Mouse (Mus musculus) brain, adult 2 months (tissue): Measurements from ENCODE around the gene Tkt.
"Not testable (repeated sequence)": the region's sequence is repeated elsewhere in the genome, so short reads cannot be mapped to it uniquely, and the experiment has no call there.

ENCODE experiments used
- DNase-seq: peaks from one replicate; pipeline ENCODE4 v3.0.0; 2011; ENCODE audit warnings: low read depth, low spot score

Tkt gene

DNA sequence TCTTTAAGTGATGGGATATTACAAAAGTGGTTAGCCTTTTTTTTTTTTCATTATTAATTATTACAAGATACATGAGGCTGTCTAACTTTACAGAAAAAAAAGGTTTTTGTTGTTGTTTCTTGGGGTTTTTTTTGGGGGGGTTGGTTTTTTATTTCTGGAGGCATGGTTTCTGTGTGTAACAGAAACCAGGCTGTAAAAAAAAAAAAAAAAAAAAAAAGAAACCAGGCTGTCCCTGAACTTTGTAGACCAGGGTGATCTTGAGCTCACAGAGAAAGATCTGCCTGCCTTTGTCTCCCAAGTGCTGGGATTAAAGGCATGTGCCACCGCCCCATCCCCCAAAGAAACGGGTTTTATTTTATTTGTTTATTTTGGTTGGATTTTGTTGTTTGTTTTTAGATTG is 3.8 kb downstream of the Tkt start:
- no peak for DNase-seq

DNA sequence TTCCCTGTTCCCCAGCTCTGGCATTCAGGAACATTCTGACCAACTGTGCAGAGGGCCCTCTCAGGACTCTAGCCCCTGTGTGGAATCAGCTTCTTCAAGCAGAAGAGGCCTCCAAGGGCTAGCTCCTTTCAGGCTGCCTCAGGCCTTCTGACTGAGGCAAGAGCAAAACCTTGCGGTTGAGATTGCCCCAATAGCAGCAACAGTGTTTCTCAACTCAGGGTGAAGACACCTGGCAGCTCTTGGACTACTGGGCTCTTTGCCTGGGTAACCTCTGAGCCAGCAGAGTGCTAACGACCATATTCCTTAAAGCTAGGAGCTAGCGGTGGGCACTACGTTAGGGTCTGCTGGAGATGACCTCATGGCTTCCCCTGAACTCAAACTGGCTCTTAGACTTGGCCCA is 5.0 kb downstream of the Tkt start:
- DNase-seq, result no peak

DNA sequence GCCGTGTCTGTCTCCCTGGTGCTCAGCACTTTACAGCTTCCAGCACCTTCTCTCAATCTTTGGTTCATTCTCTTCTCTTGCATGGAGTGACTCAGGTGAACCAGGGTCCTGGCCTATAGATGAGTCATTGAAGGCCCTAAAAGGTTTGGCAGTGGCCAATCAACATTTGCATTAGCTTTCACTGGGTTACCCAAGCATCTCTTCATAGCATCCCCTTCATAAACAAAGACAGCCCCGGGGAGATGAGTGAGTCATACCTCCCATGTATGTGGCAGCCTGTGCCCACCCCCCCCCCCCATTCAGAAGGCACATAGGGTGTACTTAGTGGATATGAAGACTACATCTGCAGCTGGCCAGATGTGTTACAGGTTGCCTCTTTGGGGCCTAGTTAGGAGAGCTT is 8.5 kb downstream of the Tkt start:
- no peak for DNase-seq

DNA sequence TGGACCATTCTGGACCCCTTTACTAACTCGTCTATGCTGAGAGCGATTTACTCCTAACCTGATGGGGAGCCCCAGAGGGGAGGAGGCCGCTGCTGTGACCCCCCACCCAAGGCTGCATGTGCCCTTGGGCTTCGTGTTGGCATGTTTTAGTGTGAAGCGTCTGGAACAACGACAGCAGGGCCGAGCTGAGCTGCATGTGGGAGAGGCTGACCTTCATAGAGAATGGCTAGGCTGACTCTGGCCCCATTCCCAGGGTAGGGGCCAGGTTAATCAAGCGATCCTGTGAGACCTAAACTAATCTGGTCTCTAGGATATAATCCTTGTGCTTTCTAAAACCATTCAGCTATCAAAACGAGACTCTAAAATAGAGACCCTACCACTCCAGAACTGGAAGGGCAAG is 9.6 kb downstream of the Tkt start:
- no peak for DNase-seq

DNA sequence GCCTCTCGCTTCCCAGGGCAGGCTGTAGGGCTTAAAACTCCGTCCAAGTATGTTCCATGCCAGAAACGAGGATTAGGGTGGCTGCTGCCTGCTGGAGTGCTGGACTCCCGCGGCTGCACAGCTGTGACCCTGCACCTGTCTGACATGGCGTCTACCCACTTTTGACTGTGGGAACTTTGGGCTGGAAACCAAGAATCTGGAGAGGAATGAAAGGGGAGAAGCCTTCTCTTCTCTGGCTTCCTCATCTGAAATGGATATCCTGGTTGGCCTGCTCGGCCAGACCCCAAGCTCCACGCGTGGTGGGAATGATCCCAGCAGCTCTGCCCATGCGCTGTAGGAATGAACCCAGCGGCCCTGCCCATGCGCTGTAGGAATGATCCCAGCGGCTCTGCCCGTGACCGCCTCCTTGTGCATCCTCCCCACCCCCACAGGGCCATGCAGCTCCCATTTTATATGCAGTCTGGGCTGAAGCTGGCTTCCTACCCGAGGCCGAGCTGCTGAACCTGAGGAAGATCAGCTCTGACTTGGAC is 11.2 kb downstream of the Tkt start:
- DNase-seq, result peak; percentile 70

DNA sequence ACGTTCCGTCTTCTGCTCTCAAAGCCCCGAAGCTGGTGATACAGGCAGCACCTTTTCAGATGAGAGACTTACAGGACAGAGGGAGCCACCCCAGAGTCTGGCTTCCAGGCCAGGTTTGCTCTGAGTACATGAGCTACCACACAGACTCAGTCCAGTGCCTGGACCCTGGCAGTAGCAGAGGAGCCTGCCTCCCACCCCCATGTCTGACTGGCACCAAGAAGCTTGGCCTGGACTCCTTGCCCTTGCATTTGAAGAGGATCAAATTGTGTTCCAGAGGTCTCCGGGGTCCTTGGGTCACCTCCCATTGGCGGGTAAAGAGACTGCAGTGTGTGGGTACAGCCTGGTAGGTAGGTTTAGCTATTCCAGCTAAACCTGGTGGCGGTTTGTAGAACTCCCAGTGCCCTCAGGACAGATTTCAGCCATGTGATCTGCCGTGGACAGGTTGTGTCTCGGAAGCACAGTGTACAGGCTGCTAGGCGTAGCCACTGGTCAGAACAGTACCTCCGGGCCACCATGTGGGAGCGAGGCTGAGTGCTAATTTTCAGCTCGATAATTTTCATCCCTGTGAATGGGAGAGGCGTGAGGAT is 12.7 kb downstream of the Tkt start:
- DNase-seq, result no peak

DNA sequence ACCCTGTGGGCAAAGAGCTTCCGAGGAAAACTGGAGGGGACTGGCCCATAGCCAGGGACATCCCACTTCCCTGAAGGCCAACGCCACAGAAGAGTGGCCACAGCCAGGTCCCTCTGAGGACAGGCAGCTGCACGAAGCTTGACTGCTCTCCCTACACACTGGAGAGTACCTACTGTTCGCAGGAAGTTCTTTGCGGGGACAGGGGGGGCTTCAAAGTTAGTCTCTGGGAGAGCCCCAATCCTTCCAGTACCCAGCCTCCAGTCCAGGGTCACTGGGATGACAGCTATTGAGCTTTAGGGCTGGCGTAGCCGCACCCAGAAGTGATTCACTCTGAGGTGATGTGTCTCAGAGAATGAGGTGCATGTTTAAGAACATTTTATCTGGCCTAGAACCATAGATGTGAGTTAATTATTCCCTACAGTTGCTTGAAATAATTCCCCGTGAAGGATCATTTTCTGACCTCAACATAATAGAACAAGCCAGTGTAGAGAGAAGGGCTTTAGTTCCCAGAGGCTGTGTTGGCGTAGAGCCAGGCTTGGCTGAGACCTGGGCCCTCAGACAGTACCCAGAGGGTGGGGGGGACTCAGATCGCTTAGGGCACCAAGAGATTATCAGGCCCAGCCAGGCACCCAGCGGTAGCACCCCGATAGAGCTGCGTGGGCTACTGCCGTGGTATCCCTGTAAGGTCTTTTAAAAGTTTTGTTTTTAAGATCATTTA is 13.5 kb downstream of the Tkt start:
- DNase-seq, result peak; percentile 40

DNA sequence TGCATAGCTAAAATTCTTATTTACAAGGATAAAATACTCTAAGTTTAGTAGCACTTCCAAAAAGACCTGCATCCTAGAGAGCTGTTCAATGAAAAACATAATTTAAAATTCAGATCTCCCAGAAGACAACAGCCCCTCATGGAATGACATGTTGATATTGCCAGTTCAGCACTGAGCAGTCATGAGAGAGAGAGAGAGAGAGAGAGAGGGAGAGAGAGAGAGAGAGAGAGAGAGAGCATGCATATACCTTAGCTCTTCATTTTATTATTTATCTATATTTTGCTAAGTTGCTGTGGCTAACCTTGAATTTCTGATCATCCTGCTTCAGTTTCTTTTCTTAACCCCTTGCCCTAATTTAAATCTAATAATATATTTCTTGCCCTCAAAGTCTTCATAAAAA is 14.2 kb downstream of the Tkt start:
- no peak for DNase-seq

DNA sequence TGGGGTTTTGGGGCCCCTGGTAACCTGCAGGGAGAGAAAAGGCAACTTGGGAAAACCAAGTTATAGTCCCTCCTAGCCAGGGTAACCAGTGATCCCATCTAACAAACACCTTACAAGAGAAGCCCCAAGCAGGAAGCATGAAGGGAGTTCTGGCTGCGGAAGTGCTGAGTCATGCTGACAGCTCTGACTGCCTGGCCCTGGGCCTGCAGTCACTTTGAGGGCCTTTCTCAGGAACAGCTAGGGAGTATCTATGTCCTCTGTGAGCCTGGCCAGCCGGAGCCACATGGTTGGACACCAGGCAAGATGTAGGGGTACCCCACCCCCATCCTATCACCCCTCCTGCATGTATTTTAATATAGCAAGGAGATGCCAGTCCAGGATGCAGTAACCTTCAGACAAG is 16.3 kb downstream of the Tkt start:
- peak; percentile 83 for DNase-seq

DNA sequence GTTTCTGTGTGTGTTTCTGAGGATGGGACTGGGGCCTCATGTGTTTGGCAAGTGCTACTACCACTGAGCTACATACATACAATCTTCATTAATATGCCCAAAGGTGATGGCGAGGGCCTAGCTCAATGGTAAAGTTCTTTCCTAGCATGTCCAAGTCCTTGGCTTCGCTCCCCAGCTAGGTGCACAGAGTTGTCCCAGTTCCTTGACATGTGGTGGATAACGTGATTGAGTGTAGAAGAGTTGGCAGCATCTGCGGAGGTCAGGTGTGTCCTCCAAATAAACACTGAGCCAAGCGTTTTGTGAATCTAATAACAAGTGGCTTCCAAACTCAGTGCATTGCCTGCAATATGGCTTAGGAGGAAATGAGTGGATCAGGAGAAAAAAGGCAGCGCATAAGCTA is 18.2 kb downstream of the Tkt start:
- peak; percentile 37 for DNase-seq

DNA sequence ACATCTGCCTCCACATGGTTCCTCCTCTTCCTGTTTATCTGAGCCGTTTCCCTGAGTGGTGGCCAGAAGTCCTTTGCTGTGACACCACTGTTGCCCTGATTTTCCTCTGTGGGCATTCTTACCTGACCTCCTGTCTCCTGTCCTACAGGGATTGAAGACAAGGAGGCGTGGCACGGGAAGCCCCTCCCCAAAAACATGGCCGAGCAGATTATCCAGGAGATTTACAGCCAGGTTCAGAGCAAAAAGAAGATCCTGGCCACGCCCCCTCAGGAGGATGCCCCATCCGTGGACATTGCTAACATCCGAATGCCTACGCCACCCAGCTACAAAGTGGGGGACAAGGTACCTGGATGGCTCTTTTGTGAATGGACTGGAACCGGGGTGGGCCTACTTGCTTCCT is 19.9 kb downstream of the Tkt start:
- DNase-seq, result no peak

DNA sequence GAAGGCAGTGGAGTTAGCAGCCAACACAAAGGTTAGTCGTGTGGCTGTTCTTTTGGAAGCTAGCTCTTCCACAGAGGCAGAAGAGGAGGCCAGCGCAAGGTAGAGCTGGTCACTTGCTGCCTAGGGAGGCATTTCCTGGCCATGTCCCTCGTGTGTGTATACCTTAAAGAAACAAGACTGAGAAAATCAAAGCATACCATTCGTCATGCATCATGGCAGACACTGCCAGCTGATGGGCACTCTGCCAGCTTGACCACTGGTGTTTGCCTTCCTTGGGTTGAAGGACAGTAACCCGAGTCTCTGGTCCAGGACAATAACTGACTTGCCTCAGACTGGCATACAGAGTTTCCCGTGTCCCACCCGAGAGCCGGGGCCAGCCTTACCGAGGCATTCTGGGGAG is 22.1 kb downstream of the Tkt start:
- no peak for DNase-seq

DNA sequence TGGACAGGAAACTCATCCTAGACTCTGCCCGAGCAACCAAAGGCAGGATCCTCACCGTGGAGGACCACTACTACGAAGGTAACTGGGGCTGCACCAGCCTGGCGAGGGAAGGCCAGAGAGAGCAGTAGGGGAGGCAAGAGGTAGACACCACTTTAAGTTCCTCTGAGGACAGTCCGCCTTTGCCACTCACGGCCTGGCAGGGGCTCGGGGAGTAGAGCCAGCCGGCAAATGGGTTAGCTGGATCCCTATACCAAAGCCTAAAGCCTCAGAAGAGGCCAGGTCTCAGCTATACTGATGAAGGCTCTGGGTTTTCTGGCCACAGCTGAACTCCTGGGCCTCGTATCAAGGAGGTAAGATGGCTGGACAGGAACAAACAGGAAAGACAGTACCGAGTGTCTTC is 24.1 kb downstream of the Tkt start:
- DNase-seq, result no peak

DNA sequence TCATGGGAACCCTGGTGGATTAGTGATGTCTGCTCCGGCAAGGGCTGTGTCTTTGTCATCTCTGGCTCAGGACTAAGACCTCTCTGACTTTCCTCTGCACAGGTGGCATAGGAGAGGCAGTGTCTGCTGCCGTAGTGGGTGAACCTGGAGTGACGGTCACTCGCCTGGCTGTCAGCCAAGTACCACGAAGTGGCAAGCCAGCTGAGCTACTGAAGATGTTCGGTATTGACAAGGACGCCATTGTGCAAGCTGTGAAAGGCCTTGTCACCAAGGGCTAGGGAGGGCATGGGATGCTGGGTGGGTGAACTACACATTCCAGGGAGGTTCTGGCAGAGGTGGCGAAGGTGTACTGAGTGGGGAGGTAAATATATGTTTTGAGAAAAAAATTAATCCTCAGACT is 25.1 kb downstream of the Tkt start:
- no peak for DNase-seq

DNA sequence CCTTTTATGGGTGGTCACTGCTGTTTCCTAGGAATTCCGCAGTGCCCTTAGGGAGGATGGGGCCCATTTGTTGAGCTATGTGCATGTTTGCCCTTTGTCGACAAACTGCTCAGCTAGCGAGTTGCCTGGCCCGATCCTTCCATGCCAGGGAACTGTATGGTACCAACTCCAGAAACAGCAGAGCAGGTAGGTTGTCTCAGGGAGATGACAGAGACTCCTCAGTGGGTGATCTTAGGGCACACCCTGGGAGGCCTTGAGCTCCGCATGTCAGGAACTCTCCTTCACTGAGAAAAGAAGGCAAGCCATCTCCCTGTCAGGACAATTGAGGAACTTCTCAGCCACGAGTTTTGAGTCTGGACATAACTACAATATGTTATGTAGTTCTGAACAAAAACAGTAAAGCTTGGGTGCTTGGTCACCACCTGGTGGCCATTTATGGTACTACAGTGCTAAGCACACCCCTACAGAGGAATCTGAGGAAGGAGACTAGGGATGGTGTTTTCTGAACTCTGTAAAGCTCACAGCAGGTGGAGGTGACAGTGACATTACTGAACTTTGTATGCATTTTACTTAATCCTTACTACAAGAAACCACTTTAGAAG is 25.9 kb downstream of the Tkt start:
- DNase-seq, result peak; percentile 87

DNA sequence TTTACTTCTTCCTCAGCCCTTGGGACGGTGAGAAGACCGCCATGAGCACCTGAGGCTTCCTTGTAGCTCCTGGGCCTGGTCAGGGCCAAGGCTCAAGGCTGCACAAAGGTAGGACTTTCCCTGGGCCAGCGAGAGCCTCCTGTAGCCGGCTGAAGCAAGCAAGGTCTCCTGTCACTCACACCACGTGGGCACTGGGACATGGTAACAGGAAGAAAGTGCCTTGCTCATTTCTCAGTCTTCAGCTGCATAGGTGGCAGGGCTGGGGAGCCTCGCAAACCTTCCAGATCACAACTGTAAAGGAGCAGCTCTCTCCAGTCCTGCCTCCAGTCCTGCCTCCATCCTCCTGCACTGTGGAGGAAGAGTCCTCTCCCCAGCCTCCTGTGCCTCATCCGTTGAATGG is 27.6 kb downstream of the Tkt start:
- DNase-seq, result no peak

DNA sequence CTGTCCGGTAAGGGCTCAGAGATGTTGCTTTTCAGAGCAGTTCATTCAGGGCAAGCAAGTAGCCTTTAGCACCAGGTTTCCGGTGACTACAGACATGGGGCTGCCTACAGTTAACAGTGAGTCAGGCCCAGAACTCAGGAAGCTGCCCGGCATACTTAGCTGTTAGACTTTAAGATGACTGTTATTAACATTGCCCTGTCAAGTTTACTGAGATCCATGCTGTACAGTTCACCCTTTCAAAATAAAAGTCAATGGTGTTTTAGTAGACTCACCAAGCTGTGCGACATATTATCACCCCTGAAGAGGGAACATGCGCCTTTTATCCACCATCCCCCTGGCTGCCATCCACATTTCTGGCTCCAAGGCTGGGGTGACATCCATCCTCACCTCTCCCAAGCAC is 28.1 kb downstream of the Tkt start:
- no peak for DNase-seq

DNA sequence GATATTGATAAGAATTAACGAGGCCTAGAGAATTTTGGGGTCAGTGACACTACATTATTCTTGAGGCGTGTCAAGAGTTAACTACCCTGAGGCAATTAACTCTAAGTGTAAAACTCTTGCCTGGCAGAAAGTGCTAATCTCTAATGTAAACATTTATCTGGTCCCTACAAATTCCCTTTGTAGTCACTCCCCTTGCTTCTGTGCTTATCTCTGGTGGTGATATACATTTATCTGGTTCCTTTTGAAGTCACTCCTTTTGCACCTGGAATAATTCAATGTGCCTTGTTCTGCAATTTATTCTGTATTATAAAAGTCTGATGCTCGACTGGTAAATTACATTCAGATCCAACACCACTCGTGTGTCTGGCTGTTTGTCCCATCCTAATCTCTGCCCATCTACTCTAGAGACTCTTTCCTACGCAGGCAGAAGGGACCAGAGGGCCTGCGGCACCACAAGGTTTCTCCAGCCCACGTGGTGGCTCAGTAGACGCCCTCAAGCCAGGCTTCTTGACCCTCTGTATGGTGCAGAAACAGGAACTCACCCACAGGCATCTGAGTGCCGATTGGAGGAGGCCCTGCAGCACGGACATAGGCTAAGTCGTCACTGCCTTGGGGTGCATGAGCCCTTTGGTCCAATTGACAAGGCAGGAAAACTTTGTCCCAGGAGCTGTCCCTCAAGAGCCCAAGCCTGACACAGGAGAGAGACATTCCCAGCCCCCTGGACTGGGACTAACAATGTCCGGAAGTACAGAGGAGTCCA is 29.3 kb downstream of the Tkt start:
- DNase-seq, result not testable (repeated sequence)

DNA sequence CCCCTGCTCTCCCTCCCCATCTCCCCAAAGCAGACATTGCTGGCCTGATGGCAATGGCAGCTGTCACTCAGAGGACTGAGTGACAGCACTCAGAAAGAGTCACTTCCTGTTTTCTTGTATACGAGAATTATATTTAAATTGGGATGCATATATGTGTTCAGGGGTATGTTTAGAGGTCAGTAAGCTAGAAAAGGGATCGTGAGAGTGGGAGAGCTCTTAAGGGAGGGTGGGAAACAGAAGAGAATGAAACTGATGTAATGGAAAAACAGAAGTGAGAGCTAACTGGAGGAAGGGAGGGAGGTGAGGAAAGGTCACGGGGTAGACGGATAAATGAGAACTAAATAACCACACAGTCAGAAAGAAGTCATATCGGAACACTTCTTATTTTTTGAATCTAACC is 31.0 kb downstream of the Tkt start:
- no peak for DNase-seq

DNA sequence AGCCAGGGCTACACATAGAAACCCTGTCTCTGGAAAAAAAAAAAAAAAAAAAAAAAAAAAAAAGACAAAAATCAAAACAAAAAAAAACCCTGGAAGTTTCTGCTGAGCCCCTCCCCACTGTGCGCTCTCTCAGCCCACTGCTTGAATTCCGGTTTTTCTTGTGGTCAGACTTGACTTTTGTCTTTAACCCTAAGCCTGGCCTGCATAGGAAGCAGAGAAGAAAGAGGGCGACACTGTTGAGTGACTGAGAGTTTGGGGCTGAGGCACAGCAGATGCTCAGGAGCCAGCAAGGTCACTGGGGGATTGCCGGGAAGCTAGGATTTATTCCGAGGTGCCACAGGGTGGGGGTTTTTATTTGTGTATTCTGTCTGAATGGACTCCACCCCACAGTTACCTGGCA is 31.7 kb downstream of the Tkt start:
- no peak for DNase-seq

DNA sequence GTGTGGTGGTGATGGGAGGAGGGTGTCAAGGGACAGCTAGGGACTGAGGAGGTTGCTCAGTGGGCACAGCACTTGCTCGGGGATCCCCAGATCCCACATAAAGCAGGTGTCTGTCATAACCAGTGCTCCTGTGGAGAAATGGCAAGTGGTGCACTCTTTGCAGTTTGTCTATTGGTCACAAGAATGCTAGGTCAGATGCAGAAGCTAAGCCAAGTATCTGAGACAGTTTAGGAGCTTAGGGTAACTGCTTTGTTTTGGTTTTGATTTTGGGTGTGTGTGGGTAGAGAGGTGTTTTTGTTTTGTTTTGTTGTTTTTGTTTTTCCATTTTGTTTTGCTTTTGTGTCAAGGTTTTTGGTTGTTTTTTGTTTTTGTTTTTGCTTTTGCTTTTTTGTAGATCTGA is 33.1 kb downstream of the Tkt start:
- DNase-seq, result no peak

DNA sequence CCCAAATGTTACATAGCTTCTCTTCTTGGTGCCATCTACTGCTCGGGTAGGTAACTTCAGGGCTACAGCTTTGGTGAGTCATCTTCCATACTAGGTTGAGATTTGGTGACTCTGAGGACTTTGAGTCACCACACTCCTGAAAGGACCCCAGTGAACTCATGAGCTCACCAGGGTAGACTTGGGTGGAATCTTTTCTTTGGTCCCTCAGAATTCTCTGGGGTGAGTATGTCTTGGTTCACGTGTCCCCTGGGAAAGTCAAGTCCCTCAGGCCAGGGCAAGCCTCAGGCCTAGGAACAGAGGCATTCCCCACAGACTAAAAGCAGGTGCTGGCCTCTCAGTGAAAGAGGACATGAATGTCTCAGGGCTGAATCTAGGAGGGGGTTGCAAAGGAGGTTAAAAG is 35.9 kb downstream of the Tkt start:
- DNase-seq, result peak; percentile 27
